Mouse (Mus musculus) erythroblast, adult 5-6 weeks (primary cell): ENCODE data around the gene Myl9. TPM values are rescaled to one million over a fixed set of nuclear protein-coding genes. Genes with fewer than 3 reads are reported as not detected.

Source experiments
- ATAC-seq: replicated peaks from 2 replicates; pipeline ENCODE4 v1.8.0; 2016; ENCODE audit warnings: moderate number of reproducible peaks, mild to moderate bottlenecking, moderate TSS enrichment, inconsistent platforms; ENCODE audit not compliant: poor library complexity, low FRiP score, severe bottlenecking
- total RNA-seq, 2 experiments: library from RNA; stranded (forward) in 1 of 2; stranded (reverse) in 1 of 2; fragments of 150-400 nt in 1 of 2; fragments of 200-764, 138-1000 nt in 1 of 2; gene quantifications; 2 replicates each; pipeline versions ENCODE4 v1.2.3 to v1.2.4; 2015 to 2017; ENCODE audit warnings: low replicate concordance in 2 of 2

The Myl9 gene
- total RNA-seq, 2 experiments from 2014 or later, result 0.60 to 4.4 TPM

DNA sequence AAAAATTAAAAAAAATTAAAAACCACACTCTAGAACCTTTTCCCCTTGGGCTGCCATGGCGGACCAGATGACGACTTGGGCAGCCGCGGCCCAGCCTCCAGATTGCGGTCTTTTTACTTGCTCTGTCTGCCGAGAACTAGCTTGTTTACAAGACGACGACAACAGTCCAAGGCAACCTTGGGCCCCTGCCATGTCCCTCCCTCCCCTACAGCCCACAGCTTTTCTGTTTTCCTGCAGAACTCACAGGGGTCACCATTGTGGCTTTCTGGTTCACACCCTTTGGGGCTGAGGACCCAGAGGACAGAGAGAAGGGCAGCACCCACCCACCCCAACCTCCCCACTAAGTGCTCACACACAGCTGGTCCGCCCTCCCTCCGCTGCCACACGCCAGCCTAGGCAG is 12.1 kb upstream of the Myl9 start:
- no peak for ATAC-seq

DNA sequence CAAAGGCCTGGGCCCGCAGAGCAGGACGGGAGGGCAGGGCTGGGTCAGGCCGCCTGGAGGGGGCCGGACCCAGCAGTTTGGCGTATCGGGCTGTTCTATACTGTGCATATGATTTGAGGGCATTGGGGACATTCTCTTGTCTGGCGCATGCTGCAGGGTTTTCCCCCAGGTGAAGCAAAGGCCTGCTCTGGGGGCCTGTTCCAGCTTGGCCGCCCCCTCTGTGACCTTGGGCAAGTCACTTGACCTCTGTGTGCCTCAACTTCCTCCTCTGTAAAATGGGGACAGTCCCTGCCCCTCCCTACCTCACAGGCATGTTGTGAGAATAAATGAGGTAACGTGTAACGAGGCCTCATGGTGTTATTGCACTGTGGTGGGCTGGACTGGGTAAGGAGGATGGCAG is 11.2 kb upstream of the Myl9 start:
- ATAC-seq, result no peak

DNA sequence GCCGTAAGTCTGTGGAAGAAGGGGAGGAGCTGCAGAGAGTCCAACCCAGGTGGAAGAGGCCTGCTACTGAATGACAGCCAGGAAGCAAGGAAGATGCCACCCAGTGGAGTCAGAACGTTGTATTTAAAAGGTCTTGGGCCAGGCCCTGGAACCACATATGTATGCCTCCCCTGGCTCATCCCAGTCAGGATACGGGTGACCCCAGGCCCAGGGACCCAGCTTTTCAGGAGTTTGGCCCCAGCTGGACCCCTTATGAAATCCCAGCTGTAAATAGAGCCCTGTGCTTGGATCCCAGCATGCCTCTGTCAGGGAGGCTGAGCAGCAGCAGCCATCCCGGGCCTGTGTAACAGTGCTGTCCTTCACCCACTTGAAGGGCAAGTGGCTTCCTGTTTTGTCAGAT is 10.5 kb upstream of the Myl9 start:
- ATAC-seq, result no peak

DNA sequence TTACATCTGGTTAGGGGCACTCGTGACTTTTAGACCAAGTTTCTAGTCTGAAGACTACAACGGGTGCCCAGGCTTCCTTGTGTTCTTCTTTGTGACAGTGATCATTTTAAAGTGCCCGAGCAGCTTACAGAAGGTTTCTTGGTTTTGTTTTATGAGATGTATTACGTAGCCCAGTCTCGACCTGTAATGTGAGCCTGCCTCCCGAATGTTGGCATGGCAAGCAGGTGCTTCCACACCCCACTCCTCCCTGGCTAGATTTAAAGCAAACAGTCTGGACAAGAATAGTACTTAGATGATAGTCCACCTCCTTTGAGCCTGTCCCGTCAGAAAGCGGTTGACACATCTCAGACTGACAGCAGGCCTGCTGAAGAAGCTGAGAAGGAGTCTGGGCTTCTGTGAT is 9.6 kb upstream of the Myl9 start:
- ATAC-seq, result no peak

DNA sequence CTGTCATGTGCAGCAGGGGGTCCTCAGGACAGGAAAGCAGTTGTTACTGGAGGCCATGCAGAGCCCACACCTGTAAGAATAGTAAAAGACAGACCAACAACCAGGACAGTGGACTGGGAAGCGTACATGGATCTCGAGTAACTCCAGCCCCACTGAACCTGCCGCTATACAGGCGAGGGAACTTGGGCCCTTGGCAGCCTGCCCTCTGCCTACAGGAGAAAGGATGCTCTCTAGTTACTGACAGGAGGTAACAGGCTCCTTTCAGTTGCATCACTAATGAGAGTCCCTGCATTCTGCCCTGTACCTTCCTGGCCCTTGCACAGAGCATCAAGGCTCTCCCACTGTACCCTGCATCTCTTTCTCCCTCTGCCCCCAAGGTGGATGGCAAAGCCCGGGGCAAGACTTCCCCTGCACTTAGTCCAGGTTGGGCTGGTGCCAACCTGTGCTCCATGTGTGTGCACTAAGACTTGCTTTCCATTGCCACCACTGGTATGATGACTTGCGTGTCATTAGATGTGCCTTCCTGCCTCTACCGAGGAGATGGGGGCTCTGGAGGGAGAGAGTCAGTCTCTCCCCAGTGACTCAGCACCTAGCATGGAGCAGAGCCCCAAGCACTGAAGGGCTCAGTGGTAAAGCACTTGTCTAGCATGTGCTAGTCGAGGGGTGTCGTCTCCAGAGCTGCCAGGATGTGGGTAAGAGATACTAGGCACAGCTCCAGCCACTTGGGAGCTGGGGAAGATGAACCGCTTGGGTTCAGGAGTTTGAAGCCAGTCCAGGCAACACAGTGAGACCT is 8.8 kb upstream of the Myl9 start:
- ATAC-seq, result 0 out of 2 replicates have a peak, but pooled peaks have one; percentile 22

DNA sequence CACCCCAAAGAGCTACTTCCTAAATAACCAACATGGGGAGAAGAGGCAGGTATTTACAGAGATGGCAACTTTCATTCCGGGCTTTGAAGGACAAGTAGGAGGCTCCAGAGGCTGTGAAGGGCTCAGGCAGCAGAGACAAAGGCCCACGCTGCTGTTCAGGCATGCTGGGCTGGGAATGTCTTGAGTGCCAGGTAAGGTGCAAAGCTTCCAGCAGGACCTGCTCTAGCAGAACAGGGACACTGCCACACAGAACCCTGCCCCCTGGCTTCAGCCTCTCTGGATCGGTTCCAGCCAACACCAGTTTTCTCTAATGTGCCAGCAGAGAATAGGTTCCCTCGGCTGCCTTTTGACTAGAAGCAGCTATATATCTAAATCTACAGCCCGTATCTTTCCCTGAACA is 8.1 kb upstream of the Myl9 start:
- ATAC-seq, result no peak

- no peak for ATAC-seq
Measured at GRCm38 (mm10) chr2:156769274-156769673, 5.9 kb upstream of the Myl9 start.

- no peak for ATAC-seq
Measured at GRCm38 (mm10) chr2:156773470-156773869, 1.8 kb upstream of the Myl9 start.

GRCm38 (mm10) chr2:156774035-156774737 is 1.0 kb upstream of the Myl9 start:
- ATAC-seq, result no peak

DNA sequence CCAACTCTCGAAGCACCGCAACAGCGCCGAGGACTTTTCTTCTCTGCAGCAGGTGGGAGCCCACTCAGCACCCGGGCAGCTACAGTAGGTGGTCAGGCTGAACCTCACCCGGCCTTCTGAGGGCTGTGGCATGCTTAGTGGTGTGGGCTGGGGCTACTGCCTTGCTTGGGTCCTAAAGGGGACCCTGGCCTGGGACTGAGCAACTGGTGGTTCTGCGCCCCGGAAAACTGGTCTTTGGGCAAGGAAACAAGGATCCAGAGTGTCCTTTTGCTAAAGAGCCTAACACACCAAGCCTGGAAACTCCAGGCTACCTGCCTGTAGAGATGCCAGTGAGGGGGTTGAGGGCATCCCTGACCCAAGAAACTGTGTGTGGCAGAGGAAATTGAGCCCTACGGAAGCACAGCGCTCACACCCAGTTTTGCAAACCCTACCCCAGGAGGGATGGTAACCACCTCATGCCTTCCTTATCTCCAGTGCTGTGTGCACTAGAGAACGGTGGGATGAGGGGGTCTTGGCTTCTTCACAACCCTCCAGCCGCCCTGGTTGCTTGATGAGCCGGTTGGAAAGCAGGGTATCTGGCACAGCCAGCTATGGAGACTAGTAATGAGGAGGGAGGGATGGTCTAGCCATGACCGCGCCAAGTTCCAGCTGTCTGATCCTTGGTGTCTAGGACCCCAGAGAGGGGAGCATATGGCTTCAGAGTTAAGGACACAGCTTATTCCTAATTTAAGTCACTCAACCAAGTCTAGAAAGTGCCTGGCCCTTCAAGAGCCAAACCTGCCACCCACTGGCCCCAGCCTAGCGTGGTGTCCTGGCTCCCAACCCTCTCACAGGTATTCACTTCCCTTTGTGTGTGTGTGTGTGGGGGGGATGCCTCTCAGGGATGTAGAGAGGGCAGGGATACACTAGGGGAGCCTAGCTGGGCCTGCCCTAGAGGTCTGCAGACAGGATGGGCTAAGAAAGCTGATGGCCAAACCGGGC is 525 bp downstream of the Myl9 start:
- ATAC-seq, result no peak

DNA sequence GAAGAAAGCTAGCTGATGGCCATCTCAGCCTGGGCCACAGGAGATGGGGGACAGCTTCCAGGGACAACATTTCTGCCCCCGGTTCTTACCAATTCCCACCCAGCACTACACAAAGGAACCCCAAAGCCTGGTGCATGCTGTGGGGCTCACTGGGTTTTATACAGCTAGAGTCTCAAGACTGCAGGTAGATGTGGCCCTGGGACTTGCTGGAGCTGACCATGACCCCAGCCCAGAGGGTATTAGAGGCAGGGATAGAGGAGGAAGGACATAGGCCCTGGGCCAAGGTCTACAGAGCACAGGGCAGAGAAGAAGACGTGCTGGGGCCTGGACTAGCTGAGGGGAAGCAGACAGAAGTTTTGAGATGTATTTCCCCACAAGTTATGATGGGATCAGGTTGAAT is 1.7 kb downstream of the Myl9 start:
- no peak for ATAC-seq

DNA sequence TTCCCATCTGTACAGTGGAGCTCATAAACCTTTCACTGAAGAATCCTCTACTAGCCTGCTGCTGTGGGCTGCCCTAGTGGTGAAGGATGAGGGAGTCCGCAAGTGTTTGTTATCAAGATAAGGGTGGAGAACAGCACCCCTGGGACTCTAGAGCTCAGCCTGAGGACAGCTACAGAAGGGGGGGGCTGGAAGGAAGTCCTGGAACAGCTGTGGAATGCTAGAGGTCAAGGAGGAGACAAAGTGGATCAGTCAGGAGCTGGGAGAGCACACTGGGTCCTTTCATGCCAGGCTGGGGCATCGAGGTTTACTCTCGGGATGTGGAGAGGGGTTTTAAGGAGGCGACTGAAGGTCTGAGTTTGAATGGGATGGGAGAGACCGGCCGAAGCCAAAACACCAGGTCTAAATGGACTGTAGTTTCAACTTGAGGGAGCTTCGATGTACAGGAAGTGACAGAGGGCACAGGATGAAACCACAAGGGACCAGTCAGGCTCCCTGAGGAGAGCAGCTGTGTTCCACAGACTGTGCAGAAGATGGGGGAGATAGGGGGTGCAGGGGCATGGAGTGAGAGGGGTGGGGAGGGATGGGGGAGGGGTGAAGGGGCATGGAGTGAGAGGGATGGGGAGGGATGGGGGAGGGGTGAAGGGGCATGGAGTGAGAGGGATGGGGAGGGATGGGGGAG is 2.2 kb downstream of the Myl9 start:
- ATAC-seq, result no peak

DNA sequence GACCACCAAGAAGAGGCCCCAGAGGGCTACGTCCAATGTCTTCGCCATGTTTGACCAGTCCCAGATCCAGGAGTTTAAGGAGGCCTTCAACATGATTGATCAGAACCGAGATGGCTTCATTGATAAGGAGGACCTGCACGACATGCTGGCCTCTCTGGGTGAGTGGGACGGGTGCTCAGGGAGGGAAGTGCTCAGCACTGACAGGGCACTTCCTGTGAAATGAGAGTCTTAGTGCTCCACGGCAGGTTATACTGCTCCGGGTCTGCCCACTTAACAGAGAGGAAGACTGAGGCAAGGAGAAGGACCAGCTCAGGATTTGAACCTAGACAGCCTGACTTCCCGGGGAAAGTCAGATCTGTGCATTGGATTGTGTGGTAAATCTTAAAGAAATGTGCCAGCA is 3.4 kb downstream of the Myl9 start:
- no peak for ATAC-seq

GRCm38 (mm10) chr2:156779036-156779435 is 3.8 kb downstream of the Myl9 start:
- no peak for ATAC-seq

DNA sequence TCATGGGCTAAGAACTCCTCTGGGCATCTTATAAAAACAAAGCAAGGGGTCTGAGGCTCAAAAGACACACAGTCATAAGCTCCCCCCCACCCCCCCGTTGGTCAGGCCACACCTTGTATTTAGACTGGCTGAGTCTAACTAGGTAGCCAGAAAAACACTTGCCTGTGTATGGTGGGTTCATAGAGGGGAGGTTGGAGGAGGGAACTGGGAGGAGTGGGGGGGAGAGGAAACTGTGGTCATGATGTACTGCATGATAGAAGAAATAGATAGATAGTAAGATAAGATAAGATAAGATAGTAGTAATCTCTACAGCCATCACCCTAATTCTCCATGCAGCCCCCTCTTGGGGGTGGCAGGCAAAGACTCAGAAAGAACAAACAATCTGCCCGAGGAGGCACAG is 4.3 kb downstream of the Myl9 start:
- ATAC-seq, result no peak

DNA sequence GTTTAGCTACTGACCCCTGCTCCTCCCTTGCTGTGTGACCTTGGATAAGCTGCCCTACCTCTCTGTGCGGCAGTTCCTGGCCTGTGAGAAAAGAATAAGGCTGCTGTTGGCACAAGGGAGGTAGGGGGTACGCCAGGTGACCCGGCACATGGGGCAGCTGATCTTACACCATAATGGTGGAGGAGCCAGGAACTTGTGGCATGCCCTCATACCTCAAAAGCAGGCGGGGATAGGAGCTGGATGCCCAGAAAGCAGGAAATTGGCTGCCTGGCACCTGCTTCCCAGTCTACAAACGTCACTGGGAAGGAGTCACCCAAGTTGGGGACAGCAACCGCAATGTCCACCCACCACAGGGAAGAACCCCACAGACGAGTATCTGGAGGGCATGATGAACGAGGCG is 4.9 kb downstream of the Myl9 start:
- ATAC-seq, result no peak

DNA sequence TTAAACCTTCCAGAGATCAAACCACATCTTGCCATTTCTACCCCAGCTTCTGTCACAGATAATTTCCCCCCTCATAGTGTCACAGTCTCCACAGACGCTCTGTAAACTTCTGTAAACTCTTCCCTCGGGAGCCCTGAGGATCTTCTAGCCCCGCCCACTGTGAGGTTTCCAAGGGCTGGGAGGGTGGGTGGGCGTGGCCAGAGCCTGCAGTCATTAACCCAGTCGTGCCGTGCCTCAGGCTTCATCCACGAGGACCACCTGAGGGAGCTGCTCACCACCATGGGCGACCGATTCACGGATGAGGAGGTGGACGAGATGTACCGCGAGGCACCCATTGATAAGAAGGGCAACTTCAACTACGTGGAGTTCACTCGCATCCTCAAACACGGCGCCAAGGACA is 5.5 kb downstream of the Myl9 start:
- no peak for ATAC-seq

DNA sequence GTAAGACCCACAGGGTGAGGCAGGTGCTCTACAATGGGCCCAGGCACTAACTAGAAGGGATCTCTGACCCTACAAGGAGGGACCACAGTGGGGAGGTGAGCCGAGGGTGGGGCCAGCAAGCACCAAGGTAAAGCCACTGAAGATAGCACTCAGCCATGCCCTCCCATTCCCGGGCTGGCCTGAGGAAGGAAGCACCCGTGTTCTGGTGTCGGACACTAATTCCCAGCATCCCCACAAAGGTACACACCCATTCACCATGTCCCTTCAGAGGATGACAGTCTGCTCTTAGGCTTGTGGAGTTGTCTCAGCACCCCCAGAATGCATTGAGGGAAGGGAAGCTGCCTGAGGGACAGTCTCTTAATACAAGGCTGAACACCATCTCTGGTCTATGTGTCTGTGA is 6.1 kb downstream of the Myl9 start:
- no peak for ATAC-seq

DNA sequence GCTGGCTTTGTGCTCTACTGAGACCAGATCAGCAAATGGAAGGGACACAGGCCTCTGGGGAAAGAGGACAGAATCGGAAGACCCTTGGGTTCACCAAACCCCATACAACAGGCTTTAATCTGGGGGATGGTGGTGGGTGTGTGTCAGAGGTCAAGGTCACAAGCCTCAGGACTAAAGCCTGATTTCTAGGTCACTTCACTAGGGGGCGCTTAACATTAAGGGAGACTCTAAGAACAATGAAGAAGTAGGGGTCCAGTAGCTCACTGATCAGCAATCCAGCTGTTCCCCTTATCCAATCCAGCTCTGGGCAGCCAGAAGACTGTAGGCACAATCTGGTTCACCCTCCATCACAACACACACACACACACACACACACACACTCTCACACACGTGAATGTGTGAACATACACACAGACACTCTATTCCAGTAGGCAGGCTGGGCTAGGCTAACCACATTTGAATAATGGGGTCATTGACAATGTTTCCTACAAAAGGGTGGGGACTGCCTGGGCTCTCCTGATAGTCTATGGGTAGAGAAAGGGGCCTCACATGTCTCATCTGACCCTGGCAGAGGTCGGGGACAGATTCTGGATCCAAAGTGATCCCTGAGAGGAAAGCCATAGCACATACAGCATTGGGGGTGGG is 6.7 kb downstream of the Myl9 start:
- no peak for ATAC-seq
